Mouse (Mus musculus) regulatory T cell (primary cell): ENCODE measurements around the gene Adgrf5.
"Not testable (repeated sequence)": the region's sequence is repeated elsewhere in the genome, so short reads cannot be mapped to it uniquely, and the experiment has no call there.

Source experiments
- in situ Hi-C: fragments of 300-600 bp; cut with MboI, MseI; formaldehyde crosslinking; loops from one replicate; pipeline ENCODE4 v1.15.1; 2025; ENCODE audit warnings: high pct_unique_total_duplicates

Gene Adgrf5

DNA sequence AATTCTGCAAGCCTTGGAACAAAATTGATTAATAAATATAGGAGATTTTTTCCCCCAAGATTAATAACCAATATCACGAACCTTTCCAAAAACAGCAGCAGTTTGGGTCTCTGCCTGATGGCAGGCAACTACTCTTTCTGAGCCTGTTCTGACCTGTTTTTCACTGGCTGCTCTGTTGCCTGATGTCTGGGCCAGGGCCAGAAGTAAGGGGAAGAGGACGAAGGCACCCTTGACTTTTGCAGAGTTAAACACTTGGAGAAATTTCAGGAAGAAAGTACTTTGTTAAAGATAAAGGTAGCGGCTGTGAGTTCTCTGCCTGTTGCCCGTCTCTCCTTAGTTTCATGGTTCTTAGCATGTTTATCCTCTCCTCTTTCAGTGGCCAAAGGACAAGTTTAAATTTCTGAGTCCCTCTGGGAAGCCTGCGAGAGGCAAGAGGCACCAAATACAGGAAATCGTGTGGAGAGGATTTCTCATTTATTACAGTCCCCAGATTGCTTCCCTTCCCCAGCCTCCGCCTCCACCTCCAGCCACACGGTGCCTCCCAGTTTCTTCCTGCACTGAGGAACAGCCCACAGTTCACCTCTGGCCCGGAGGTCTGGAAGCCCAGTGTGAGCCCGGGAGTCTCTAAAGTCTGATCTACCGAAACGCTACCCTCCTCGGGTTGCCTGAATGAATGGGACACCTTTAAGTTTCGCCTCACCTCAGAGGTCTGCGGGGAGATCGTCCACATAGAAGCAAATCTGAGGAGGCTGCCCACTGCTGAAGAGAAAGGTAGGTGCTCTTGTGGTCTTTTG, at the start of gene Adgrf5:
Gene Adgrf5 (plus strand): TSS at position 626 of the 794 bp plus-strand sequence.
- in situ Hi-C loops: no loop called here

DNA sequence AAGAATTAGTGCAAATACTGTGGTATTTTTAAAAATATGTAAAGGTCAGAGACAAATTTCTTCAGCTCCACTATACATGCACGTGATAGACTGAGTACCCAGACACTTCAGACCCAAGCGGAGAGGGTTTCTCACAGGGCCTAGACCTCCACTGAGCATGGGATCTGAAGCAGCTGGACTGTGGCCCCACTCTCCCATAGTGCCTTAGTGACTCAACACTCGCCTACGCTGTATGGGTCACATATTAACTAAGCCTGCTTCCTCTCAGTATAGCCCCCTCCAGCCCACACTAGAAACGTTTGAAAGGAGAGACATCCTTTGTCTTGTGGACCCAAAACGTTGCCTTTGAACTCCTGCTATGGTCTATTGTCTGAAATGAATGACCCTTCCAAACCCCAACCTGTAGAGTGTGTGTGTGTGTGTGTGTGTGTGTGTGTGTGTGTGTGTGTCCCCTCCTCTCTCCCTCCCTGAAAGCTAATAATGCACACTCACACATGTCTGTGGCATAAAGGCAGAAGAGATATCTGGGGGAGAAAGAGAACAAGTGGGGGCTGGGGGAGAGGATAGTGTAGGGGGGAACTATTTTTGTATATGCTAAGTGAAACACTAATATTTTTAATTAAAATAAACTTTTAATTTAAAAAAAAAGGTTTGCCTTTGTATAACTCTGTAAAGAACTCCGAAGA, 34.1 kb upstream of the Adgrf5 start:
- in situ Hi-C loops: no loop called here

DNA sequence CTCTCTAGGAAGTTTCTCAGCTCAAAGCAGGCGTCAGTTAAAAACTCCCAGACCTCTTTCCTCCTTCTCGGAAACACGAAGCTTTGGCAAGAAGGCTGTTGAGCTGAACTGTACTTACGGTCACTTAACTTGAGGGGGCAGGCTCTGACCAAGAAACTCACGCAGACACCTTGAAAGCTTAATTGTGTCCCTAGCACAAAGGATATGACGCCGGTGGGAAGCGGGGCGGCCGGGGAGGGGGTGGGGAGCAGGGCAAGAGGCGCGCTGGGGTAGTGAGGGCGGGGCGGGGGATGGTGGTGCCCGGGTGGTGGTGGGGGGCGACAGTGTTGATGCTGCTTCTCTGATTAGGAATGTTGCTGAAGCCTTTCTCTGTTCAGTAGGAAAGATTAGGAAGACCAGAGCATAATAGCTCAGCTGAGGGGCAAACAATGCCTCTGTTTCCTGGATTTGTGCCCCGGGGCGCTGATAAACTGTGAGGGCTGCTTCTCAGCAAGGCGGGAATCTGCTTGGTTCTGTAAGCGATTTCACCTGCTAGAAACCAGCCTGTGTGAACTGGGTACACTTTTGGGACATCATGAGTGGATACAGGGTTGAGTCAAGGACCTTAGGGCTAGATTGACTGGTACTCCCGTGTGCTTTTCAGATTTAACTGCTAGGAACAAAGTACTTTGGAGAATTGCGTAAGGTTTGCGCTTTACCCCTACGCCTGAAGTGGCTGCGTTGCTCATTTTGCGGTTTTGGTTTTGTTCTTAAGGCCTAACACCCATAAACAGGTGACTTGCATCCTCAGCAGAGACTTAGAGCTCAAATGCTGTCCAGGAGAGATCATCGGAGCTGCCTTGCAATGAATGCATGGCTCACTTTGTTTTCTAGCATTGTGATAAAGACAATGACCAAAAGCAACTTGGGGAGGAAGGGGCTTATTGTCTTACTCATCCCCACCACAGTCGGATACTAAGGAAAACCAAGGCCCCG, 33.2 kb upstream of the Adgrf5 start:
- in situ Hi-C loops: no loop called here

DNA sequence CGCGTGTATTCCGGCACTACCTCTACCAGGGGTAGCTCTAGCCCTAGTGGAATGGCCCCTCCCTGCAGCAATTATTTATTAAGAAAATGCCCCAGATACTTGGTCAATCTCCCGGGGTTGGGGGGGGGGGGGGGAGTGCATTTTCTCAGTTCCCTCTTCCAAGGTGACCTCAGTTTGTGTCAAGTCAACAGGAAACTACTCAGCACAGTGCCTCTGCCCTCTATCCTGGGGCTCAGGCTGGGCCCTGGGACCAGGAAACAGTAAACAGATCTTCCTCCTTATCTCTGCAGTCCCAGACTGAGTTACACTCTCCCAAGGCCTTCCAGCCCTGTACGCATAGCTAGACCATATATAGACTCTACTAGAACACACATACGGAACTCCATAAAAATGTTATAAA, 32.4 kb upstream of the Adgrf5 start:
- in situ Hi-C loops: no loop called here

DNA sequence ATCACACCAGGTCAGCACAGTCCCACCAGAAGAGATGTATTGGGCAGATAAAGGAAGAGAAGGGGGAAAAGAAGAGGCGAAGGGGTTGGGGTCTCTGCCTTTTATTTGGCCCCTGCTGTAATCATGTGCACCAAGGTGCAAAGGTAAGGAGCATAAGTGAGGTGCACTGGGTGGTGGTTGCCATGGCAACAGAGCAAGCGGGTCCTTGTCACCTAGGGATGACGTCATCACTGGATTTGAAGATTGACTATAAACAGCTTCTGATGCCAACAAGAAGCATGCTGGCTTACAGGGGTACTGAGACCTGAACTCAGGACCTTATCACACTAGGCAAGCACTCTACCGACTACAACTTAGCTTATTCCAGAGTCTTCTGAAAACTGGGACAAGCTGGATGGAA, 31.0 kb upstream of the Adgrf5 start:
- in situ Hi-C loops: no loop called here

DNA sequence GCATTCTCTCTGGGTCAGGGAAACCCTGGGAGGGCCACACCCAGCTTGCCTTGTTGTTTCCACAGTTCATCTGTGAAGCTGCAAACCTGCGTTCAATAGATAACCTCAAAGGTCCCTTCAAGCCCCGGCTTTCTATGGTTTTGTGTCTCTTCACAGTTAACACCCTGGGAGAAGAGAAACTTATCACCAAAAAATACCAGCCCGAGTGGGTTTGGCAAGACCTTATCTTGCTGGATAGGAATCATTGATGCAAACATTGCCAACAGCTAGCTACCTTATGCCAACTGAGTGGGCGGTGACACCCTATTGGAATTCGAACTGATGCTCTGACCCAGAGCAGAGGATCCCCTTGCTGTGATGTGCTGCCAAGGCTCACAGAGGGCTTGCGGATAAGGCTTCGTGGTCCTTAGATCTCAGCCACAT, 30.5 kb upstream of the Adgrf5 start:
- in situ Hi-C loops: no loop called here

DNA sequence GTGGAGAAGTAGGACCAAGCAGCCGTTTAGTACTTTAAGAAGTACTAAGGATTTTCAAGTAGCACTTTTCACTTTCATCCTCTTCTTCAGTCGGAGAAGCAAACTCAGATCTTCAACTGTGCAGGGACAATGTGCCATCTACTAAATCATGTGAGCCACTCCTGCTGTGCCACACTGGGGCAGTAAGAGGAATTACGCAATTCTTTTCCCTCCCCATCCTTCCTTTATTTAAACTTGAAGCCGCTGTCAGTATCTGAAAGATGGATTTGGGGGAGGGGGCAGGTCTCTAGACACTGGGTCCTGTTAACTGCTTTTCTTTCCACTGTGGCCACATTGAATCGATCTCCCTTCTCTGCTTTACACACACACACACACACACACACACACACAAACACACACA, 27.6 kb upstream of the Adgrf5 start:
- in situ Hi-C loops: no loop called here

DNA sequence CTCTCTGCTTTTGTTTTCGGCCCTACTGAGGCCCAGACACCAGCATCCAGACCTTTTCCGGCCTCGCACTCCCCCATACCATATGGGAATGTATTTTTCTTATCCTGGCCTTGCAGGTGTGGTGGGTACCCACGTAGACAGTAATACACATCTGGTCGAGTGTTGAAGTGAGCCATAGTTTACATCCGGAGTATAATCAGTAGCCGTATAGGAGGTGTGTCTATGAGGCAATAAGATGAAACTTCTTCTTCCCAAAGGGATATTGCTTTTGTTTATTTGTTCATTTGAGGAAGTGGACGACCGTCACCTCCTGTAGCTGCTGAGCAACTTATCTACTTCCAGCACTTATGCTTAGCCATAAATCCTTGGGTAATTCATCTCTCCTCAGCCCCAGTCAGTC, 26.2 kb upstream of the Adgrf5 start:
- in situ Hi-C loops: no loop called here

DNA sequence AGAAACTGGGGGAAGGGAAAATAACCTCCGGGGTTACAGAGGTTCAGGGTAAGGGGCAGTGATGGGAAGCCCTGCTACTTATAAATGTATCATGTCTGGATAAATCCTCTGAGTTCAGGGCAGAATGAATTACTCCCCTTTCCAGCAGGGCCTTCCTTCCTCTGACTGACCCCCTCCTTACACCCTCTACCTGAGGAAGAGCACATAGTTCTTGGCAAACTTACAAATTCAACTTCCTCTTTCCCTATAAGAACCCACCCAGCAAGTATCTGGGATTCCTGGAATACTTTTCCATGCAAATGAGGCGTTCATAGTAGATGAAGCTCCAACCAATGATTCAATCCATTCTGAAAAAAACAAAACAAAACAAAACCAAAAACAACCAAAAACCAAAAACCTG, 22.6 kb upstream of the Adgrf5 start:
- in situ Hi-C loops: no loop called here

DNA sequence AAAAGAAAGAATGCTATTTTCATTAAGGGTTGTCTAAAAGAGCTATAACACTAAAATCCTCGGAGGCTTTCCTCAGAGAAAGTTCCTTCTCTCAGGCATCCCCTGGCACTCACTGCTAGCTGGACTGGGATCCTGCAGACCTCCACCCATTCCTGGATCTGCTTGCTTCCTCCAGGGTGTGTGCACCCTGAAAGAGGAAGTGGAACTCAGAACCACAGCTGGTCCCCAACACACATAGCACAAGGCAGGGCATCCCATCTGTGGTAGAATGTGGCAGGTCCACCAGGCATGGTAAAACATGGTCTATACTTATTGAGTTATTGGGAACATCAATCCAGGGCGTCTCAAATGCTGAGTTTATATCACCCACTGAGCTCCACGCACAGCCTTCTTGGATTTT, 22.0 kb upstream of the Adgrf5 start:
- in situ Hi-C loops: no loop called here

DNA sequence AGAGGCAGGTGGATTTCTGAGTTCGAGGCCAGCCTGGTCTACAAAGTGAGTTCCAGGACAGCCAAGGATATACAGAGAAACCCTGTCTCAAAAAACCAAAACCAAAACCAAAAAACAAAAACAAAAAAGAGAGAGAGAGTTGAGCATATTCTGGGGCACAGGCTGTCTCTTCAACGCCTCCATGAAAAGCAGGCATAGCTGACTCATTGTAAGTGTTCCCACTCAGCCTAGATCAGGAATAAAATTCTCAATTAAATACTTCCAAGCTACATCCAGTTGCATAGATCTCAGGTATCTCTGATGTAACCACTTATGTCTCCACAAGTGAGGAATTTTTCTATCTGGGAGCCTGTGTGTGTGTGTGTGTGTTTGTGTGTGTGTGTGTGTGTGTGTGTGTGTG, 13.8 kb upstream of the Adgrf5 start:
- in situ Hi-C loops: not testable (repeated sequence)

DNA sequence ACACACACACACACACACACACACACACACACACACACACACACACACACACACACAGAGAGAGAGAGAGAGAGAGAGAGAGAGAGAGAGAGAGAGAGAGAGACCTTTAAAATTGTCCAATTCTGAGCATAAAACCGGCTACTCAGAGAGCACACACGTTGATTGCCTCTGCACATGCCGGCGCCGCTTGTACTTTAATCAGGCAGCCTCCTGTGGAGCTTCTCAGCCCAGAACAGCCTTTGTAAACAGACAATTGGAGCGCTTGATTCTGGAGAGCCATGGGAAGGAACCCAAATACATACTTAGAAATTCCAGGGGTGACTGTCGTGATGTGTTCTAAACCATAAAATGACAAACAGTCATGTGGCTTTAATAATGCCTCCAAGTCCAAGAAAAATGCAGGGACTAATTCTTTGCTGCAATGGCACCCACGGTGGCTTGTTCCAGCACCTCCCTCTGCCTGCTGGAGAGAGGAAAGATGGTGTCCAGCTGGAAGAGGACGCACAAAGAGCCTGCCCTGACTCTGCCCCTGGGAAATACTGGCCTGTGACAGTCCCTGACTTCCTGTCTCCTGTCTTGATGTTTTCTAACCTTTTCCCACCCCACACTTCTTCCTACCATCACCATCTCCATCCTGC, 2.2 kb upstream of the Adgrf5 start:
- in situ Hi-C loops: no loop called here

DNA sequence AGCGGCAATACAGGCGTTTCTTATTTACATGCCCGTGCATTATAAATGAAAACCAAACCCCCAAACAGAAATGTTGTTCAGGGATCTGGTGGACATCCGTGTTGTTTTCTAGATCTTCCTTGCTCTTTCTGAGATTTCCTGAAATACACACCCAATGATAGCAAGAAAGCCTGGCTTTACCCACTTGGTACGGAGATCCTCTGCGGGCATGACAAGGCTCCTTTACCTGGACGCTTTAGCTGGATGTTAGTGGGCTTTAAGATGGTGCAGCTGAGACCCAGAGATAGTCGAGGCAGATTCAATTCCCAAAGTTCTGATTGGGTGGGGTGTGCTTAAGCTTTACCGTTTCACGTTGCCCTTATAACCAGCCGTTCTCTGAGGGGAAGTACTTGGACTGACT, 770 bp downstream of the Adgrf5 start:
- in situ Hi-C loops: no loop called here

DNA sequence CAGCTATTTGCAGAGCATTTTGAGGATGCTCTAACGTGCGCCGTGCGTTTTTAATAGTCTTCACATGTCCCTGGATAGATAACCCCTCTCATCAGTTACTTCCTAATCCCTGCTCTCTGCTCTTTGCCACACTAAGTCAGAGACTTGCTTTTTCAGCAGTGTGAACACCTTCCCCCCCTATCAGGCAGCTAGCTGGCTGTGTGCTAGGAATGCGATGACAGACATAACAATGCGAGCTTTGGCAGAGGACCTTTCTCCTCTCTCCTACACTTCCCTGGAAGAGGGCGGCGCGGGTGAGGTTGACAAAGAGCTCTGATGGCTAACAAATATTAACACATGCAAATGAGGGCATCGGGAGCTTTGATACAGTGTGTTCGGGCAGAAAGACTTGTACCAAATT, 2.1 kb downstream of the Adgrf5 start:
- in situ Hi-C loops: no loop called here

DNA sequence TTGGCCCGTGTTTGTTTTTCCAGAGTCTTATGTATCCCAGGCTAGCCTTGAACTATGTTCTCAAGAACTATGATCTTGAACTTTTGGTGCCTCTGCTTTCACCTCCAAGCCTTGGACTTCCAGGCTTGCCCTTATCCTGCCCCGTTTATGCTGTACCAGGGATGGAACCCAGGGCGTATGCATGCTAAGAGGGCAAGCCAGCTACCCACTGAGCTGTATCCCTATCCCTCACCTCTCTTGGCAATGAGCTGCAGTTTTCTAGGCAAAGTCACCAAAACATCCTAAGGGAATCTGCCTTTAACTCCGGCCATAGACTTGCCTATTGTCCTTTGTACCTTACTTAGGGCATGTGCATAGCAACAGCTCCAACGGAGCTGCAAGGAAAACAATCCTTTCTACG, 2.6 kb downstream of the Adgrf5 start:
- in situ Hi-C loops: no loop called here

DNA sequence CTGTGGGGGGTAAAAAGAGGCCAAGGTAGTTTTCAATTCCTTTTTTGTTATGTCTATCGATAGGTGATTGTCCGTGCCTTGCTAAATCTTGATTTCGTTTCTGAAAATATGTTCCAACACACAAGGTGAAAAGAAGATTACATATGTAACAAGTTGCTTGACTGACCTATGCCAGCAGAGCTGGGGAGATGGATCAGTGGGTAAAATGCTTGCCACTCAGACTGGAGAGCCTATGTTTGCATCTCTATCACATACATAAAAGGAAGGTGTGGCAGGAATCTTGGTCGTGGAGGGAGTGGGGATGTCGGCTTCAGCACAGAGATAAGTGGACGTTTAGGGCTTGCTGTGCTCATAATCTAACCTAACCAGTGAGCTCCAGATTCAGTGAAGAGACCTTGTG, 3.7 kb downstream of the Adgrf5 start:
- in situ Hi-C loops: no loop called here

DNA sequence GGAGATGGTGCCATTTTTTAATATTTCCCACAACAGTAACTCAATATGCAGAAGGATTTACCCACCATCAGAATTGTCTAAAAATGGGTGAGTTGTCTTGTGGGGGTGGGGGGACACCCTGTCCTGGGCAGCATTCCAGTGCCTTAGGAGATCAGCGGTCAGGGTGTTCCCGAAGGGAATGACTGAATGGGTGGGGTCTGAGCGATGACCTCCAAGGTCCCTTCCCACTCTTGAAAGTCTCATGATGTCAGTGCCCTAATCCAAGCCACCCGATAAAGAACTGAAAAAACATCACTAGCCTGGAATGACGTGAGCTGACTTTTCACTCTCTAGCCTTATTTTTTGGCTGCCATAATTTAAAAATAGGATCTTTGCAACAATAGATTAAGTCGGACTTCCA, 5.0 kb downstream of the Adgrf5 start:
- in situ Hi-C loops: no loop called here

DNA sequence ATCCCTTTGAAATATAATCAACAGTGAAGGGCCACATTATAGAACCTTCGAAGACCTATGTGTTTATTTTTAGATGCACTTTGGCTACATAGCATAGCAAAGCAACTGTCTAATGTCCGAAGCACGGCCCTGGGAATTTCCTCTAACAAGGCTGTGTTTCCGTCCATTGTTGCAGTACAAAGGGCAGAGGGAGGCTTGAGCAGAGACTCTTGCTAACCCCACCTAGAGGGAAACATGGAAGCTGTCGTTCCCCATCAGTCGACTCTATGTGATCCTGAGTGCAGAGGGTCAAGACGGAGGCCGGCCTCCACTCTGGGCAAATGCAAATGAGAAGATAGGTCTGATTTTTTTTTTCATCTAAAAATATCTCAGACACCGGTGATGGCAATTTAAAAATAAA, 6.2 kb downstream of the Adgrf5 start:
- in situ Hi-C loops: no loop called here

DNA sequence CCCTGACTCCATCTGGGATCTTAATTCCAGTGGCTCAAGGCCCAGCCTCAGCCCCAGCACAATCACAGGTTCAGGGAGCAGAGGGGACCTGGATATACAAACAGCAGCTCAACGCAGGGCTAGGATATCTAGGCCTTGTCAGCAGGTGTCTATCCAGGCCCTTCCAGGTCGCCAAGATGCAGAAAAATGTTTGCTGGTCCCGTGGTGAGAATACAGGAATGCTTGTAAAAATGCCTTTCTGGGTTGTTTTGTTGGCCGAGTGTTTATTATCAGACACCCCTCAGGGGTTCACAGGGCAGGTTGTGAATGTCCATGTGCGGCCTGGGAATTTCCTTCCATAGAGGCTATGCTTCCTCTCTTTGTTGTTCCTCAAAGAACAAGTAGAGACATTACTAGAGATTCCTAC, 7.9 kb downstream of the Adgrf5 start:
- in situ Hi-C loops: no loop called here

DNA sequence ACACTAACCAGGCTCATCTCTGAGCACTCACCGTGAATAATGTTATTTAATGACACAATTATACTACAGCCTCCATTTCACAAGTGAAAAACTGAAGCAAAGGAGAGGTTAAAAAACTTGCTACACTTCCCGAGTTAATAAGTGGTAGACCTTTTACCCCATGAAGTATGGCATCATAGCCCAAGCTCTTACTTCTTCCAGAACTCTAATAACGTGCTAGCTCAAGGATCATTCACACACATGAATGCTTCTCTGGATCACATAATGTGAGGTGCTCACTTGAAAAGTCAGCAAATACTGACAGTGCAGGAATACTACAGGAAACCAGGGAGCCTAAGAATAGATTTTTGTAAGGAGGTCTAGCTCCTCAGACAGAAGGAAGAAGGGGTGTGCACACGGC, 12.4 kb downstream of the Adgrf5 start:
- in situ Hi-C loops: no loop called here

DNA sequence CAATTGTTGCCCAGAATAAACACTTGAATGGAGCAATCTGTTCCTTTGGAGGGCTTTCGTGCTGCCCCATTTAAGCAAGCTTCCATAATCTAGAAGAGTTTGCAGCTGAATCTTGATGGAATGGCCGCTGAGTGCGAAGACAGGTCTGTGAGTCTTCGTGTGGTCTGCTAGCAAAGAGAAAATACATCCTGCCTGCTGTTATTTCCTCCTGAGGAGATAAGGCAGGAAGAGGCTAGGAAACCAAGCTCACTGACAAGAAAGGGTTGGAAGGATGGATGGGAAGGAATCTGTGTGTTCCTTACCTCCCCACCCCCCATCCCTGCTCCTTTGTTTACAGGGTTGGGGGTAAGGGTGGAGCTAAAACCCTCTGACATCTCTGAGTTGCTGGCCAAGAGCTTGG, 13.8 kb downstream of the Adgrf5 start:
- in situ Hi-C loops: no loop called here

DNA sequence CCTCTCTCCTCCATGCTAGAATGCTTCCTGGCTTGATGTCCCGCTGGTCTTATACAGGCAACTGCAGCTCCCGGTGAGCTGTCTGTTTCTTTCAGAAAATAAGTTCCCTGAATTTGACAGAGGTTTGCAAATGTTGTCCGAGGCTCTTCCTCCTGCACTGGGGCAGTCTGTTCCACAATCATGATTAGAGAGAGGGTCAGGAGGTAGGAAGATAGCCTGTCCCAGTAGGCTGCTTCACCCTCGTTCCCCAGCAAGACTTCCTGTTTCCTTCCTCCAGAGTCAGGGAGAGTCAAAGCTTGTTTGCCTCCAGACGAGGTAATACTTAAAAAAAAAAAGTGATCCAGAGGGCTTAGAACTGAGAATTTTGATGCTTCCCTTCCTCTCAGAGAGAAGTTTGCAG, 16.3 kb downstream of the Adgrf5 start:
- in situ Hi-C loops: no loop called here
